Mouse (Mus musculus) retina, postnatal 1 day (tissue): ENCODE results near the gene Xbp1.

Experiments used
- DNase-seq: peaks from one replicate; pipeline ENCODE4 v3.0.0-alpha.2; 2012

Gene Xbp1

GRCm38 (mm10) chr11:5573821-5574220 is 53.4 kb downstream of the Xbp1 start:
- no peak for DNase-seq

GRCm38 (mm10) chr11:5575046-5575445 is 54.6 kb downstream of the Xbp1 start:
- DNase-seq, result no peak
